Mouse (Mus musculus) kidney, adult 2 months (tissue): ENCODE results near the gene Zfp992. TPM values are rescaled to one million over a fixed set of nuclear protein-coding genes. Genes with fewer than 3 reads are reported as not detected.
"Not testable (repeated sequence)": the region's sequence is repeated elsewhere in the genome, so short reads cannot be mapped to it uniquely, and the experiment has no call there.

Source experiments
- DNase-seq: peaks from one replicate; pipeline ENCODE4 v3.0.0; 2021
- H3K27ac ChIP-seq: fragments of 200-500 bp; 2 replicates; pipeline ENCODE4 v1.5.1; 2012; ENCODE audit warnings: low read depth, low read length, control low read depth, inconsistent platforms; ENCODE audit not compliant: insufficient read depth
- H3K27me3 ChIP-seq: fragments of 200-500 bp; replicated peaks from 2 replicates; pipeline ENCODE4 v1.6.1; 2012; ENCODE audit warnings: mild to moderate bottlenecking, moderate library complexity, low read length, inconsistent platforms; ENCODE audit not compliant: control insufficient read depth, insufficient read depth
- H3K36me3 ChIP-seq: fragments of 200-500 bp; 2 replicates; pipeline ENCODE4 v1.6.1; 2012; ENCODE audit warnings: mild to moderate bottlenecking, moderate library complexity, low read length, inconsistent platforms; ENCODE audit not compliant: control insufficient read depth, insufficient read depth
- H3K4me1 ChIP-seq: fragments of 200-500 bp; 2 replicates; pipeline ENCODE4 v1.6.1; 2011; ENCODE audit warnings: low read length; ENCODE audit not compliant: control insufficient read depth, insufficient read depth
- H3K4me3 ChIP-seq: fragments of 200-500 bp; 2 replicates; pipeline ENCODE4 v1.5.1; 2011; ENCODE audit warnings: mild to moderate bottlenecking, low read depth, low read length, control low read depth; ENCODE audit not compliant: insufficient read depth
- WGBS: fragments of 180-500 bp; shearing (Covaris S2); methylation state at CpG from one replicate; pipeline ENCODE4 v1.1.7; 2018; 5-methylcytosine and 5-hydroxymethylcytosine counted together
- polyA plus RNA-seq: library from polyadenylated mRNA; depleted of rRNA; stranded (reverse); fragments of >200 nt; gene quantifications from 2 replicates; pipeline ENCODE4 v1.2.3, GENCODE M21; 2012; rRNA removed

Zfp992 gene
- 0.33 and 0.55 TPM in 2 replicates for polyA plus RNA-seq

DNA sequence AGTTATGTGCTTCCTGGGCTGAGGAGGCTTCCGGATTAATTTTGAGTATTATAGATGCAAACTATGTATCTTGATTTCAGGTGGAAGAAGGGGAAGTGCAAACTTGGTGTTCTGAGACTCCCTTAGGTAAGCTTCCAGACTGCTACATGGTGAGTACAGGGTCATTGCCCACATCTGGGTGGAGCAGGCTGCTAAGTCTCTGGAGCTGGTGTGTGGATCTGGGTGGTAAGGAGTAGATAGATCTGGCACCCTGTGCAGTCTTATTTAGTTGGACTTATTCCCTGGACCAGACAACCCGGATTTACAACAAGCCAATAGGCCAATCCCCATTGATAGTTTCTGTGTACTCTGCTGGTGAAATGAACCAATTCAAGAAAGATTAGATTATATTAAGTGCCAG lies at the start of gene Zfp992:
Zfp992 (plus strand) TSS at position 74 of the 400 bp plus-strand sequence.
- DNase-seq, H3K4me1 ChIP-seq: not testable (repeated sequence)

DNA sequence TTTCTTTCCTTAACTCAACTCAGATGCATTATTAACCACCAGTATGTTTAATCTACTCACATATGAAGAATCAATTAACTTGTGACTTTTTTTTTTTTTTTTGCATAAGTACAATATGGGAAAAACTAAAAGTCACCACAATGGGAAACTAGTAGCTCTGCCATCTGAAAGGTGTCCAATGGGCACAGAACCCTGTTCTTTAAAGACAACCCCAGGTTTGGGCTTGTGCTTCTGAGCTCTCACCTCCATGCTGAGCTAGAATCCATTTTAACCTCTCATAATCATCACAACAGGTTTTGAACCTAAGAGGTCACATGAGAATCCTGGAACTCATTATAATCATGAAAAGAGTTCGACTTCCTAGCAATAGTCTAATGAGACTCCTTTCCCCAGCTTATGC lies 19.4 kb upstream of the Zfp992 start:
- H3K27me3 ChIP-seq, H3K36me3 ChIP-seq, H3K4me1 ChIP-seq, H3K27ac ChIP-seq, H3K4me3 ChIP-seq, DNase-seq: not testable (repeated sequence)
- WGBS, result 0% methylated on average over 1 of the region's 1 CpGs

More for the DNA sequence above, at the start of gene Zfp992:
- H3K27me3 ChIP-seq, H3K36me3 ChIP-seq, H3K4me3 ChIP-seq, H3K27ac ChIP-seq: not testable (repeated sequence)
- 92% methylated on average over 2 of the region's 2 CpGs for WGBS

- H3K4me1 ChIP-seq, H3K27me3 ChIP-seq, H3K27ac ChIP-seq, H3K4me3 ChIP-seq, DNase-seq, H3K36me3 ChIP-seq: not testable (repeated sequence)
- 56% methylated on average over 2 of the region's 2 CpGs for WGBS
These were observed 17.9 kb upstream of the Zfp992 start for GRCm38 (mm10) chr4:146430876-146431275.

DNA sequence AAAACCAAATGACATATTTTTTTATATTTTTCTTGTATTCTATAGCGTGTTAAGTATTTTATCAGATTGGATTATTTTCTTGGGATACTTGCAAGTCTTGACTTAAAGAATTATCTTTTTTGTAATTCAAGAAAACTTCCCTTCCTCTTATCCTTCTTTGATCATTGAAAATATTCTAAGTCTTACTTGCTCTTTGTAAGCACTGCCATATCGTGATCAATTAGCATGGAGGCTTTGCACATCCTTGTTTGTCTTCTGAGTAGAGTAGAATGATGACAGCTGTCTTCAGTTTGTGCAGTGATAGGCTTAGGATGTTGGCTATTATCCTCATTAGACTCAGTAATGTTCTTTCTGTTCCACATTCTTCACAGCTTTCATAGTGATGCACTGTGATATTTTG lies 13.3 kb upstream of the Zfp992 start:
- H3K27me3 ChIP-seq, H3K27ac ChIP-seq, DNase-seq, H3K4me3 ChIP-seq, H3K4me1 ChIP-seq, H3K36me3 ChIP-seq: not testable (repeated sequence)
- WGBS, result 83% methylated on average over 2 of the region's 2 CpGs

GRCm38 (mm10) chr4:146437256-146437655 lies 11.6 kb upstream of the Zfp992 start:
- H3K27me3 ChIP-seq, DNase-seq, H3K4me1 ChIP-seq, H3K36me3 ChIP-seq, H3K4me3 ChIP-seq, H3K27ac ChIP-seq: not testable (repeated sequence)
- WGBS, result 94% methylated on average over 1 of the region's 2 CpGs

GRCm38 (mm10) chr4:146444345-146444744 lies 4.5 kb upstream of the Zfp992 start:
- not testable (repeated sequence) for DNase-seq, H3K4me3 ChIP-seq, H3K36me3 ChIP-seq, H3K27me3 ChIP-seq, H3K4me1 ChIP-seq, H3K27ac ChIP-seq

GRCm38 (mm10) chr4:146445121-146445520 lies 3.7 kb upstream of the Zfp992 start:
- not testable (repeated sequence) for H3K4me3 ChIP-seq, H3K4me1 ChIP-seq, DNase-seq, H3K36me3 ChIP-seq, H3K27me3 ChIP-seq, H3K27ac ChIP-seq

DNA sequence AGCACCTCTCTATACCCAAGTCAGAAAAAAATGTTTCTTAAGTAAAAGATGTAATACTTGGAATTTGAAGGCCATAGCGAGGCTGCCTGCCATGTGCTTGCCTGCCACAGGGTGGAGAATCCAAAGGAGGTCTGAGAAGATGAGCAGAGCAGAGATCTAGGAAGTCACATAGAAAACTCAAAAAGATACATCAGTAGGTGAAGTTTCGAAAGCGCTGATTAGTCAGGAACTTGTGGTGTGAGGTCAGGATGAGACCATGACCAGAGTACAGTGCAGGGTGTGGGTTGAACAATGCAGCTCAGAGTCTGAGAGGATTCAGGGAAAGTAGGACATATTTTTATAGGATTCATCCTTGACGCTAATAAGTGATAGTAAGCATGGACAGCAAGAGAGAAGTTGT lies 2.7 kb upstream of the Zfp992 start:
- DNase-seq, H3K36me3 ChIP-seq, H3K4me1 ChIP-seq, H3K4me3 ChIP-seq, H3K27me3 ChIP-seq, H3K27ac ChIP-seq: not testable (repeated sequence)
- WGBS, result 78% methylated on average over 4 of the region's 4 CpGs

DNA sequence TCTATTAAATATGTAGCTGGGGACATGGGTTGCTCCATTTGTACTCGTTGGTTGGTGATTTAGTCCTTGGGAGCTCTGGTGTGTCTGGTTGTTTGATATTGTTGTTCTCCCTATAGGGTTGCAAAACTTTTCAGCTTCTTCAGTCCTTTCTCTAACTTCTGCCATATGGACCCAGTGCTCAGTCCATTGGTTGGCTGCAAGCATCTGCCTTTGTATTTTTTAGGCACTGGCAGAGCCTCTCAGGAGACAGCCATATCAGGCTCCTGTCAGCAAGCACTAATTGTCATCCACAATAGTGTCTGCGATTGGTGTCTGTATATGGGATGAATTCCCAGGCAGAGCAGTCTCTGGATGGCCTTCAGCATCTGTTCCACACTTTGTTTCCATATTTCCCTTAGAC lies 1.8 kb upstream of the Zfp992 start:
- H3K4me3 ChIP-seq, DNase-seq, H3K36me3 ChIP-seq, H3K27me3 ChIP-seq, H3K27ac ChIP-seq, H3K4me1 ChIP-seq: not testable (repeated sequence)
- 88% methylated on average over 2 of the region's 2 CpGs for WGBS

DNA sequence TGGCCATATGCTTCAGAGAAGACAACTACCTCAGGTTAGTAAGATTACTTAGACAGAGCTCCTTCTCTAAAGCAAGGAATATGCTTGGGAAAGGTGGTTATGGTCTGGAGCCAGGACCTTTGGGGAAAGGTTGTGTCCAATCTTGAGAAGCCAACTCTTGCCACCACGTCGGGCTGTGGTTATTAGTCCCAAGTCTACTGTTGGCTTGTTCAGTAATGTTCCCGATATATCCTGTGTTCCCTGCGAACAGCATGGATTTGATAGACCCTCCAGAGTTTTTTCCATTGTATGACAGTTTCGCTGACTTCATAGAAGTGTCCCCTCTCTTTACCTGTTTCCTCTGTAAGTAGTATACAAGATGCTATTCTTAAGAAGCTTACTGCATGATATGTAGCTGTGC lies 888 bp downstream of the Zfp992 start:
- not testable (repeated sequence) for H3K36me3 ChIP-seq, H3K4me3 ChIP-seq, DNase-seq, H3K27ac ChIP-seq, H3K4me1 ChIP-seq, H3K27me3 ChIP-seq
- 84% methylated on average over 5 of the region's 5 CpGs for WGBS

- H3K36me3 ChIP-seq, H3K4me3 ChIP-seq, DNase-seq, H3K27ac ChIP-seq, H3K4me1 ChIP-seq, H3K27me3 ChIP-seq: not testable (repeated sequence)
- 81% methylated on average over 2 of the region's 2 CpGs for WGBS
These were observed 3.8 kb downstream of the Zfp992 start for GRCm38 (mm10) chr4:146452576-146452975.

DNA sequence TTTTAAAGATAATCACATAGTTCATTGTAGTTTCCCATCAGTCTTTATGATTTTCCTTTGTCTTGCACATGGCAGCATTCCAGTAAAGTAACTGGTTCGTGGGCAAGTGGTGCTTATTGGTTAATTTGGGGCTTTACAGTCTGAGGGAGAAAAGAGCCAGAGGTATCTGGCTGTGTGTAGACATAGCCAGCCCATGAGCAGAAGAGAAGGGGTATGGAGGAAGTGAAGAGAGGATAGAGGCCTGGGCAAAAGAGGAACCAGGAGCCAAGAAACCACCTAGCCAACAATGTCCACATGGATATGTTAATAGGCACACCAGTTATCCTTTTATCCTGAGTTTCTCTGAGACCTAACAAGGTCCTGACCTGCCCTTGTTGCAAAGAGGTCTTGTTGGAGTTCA lies 5.3 kb downstream of the Zfp992 start:
- H3K4me1 ChIP-seq, H3K36me3 ChIP-seq, H3K4me3 ChIP-seq, DNase-seq, H3K27me3 ChIP-seq, H3K27ac ChIP-seq: not testable (repeated sequence)
- 60% methylated on average over 1 of the region's 1 CpGs for WGBS
